Mouse (Mus musculus): ENCODE measurements around the gene Dgkb. TPM values are rescaled to one million over a fixed set of nuclear protein-coding genes. Genes with fewer than 3 reads are reported as not detected.

The Dgkb gene
- polyA plus RNA-seq, 1 experiment: 0.23 TPM

DNA sequence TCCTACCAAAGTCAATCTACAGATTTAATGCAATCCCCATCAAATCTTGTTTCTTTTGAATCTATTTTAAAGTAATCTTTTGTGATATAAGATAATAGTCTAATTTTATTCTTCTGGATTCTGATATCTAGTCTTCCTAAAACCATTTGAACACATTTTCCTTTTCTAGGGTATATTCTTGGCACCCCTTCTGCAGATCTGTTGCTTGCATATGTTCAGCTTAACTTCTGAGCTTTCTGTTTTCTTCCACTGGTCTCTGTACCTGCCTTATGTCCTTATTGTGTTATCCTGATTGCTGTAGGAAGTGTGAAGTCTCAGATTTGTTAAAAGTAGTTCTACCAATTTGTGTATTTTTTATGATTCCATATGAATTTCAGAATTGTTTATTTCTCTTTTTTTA, 451.3 kb downstream of the Dgkb start:
- no peak for TF ChIP-seq POLR2A (IDR thresholded peaks at IDR 0.05; ENCODE audit: low read depth, low read length)
- TF ChIP-seq CTCF (IDR thresholded peaks at IDR 0.05; ENCODE audit: extremely low read depth, insufficient read depth, insufficient read length, insufficient replicate concordance): no peak
- no peak overlapping the region for H3K4me3 ChIP-seq (ENCODE audit: extremely low read depth, insufficient read depth, insufficient read length)

DNA sequence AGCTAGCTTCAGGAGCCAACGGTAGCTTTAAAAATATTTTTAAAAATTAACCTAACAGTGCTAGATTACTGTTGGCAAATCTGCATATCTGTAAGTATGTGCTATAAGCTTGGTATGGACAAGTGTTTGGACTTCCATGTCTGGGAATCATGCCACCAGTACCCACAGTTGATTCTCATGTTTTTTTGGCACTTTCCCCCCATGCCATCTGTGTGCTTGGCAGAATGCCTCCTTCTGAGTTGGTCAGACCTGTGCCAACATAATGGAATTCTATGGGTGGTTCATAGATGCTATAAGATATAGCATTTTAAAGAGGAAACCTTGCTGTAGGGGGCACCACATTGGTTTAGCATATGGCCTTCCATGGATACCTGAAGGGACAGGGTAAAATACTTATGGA, 484.0 kb downstream of the Dgkb start:
- no peaks in the 10 kb centered on the region for H3K27me3 ChIP-seq (ENCODE audit: control insufficient read depth, insufficient read depth, low read length)
- WGBS: 77% methylated on average over 1 of the region's 1 CpGs
- no peaks in the 10 kb centered on the region for H3K36me3 ChIP-seq (ENCODE audit: control insufficient read depth, insufficient read depth, low read length)
- DNase-seq (ENCODE audit: low read depth in 1 of 2, low spot score in 2 of 2): no peak
- H3K27ac ChIP-seq (ENCODE audit: insufficient read depth, low read length): no peak overlapping the region
- no peaks in the 10 kb centered on the region for H3K4me1 ChIP-seq (ENCODE audit: control insufficient read depth, insufficient read depth, insufficient read length)
- no peak overlapping the region for H3K4me3 ChIP-seq (ENCODE audit: extremely low read depth, insufficient read depth, insufficient read length)
- TF ChIP-seq CTCF (IDR thresholded peaks at IDR 0.05; ENCODE audit: extremely low read depth, insufficient read depth, insufficient read length, insufficient replicate concordance): no peak
- no peak for TF ChIP-seq POLR2A (IDR thresholded peaks at IDR 0.05; ENCODE audit: low read depth, low read length)

More for the DNA sequence above, 451.3 kb downstream of the Dgkb start:
- Histone ChIP-seq H3K27ac (ENCODE audit: insufficient read depth, low read length) (no peak overlapping the region), H3K4me1 (ENCODE audit: control insufficient read depth, insufficient read depth, insufficient read length) (no peaks in the 10 kb centered on the region), H3K27me3 (ENCODE audit: control insufficient read depth, insufficient read depth, low read length) (no peaks in the 10 kb centered on the region), H3K36me3 (ENCODE audit: control insufficient read depth, insufficient read depth, low read length) (no peaks in the 10 kb centered on the region)
- no peak for DNase-seq (ENCODE audit: low read depth in 1 of 2, low spot score in 2 of 2)

DNA sequence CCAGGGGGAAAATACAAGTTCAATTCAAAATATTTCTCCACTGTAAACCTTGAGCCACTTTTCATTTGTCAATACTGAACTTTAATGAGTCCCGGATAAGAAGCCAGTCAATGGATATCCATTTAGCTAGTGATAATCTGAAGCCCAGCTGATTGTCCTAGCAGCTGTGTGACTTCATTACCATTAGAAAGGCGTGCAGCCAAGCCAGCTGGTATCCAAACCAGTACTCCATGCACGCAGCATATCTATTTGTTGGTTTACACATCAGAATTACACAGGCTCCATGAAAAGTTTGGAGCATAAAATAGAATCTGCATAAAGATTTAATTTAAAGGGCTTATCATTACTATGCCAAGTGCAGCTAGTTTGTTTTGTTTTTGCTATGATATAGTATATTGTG, 486.3 kb downstream of the Dgkb start:
- no peak for TF ChIP-seq POLR2A (IDR thresholded peaks at IDR 0.05; ENCODE audit: low read depth, low read length)
- H3K4me1 ChIP-seq (ENCODE audit: control insufficient read depth, insufficient read depth, insufficient read length): no peaks in the 10 kb centered on the region
- no peak overlapping the region for H3K4me3 ChIP-seq (ENCODE audit: extremely low read depth, insufficient read depth, insufficient read length)
- no peaks in the 10 kb centered on the region for H3K36me3 ChIP-seq (ENCODE audit: control insufficient read depth, insufficient read depth, low read length)
- no peak overlapping the region for H3K27ac ChIP-seq (ENCODE audit: insufficient read depth, low read length)
- no peaks in the 10 kb centered on the region for H3K27me3 ChIP-seq (ENCODE audit: control insufficient read depth, insufficient read depth, low read length)
- DNase-seq (ENCODE audit: low read depth in 1 of 2, low spot score in 2 of 2): no peak
- WGBS: 79% methylated on average over 3 of the region's 3 CpGs

DNA sequence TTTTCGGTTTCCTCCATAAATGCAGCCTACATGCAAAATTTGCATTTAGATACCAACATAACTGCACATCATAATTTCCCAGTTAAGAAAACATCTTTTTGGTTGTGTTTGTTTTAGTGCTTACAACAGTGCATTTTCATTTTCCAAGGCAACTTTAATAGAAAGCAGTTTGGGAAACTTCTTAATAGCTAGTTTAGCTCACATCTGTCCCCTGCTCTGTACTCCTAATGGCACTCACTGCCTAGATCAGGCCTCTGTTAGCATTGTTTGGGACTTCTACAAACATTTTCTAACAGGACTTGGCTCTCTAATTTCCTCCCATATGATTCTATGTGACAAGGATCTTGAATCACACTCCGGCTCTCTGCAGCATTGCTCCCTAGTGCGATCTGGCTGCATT, 486.7 kb downstream of the Dgkb start:
- Histone ChIP-seq H3K27me3 (ENCODE audit: control insufficient read depth, insufficient read depth, low read length) (no peaks in the 10 kb centered on the region), H3K4me1 (ENCODE audit: control insufficient read depth, insufficient read depth, insufficient read length) (no peaks in the 10 kb centered on the region), H3K4me3 (ENCODE audit: extremely low read depth, insufficient read depth, insufficient read length) (no peak overlapping the region), H3K36me3 (ENCODE audit: control insufficient read depth, insufficient read depth, low read length) (no peaks in the 10 kb centered on the region), H3K27ac (ENCODE audit: insufficient read depth, low read length) (no peak overlapping the region)
- no peak for DNase-seq (ENCODE audit: low read depth in 1 of 2, low spot score in 2 of 2)
- WGBS: 88% methylated on average over 3 of the region's 3 CpGs
- no peak for TF ChIP-seq POLR2A (IDR thresholded peaks at IDR 0.05; ENCODE audit: low read depth, low read length)
- no peak for TF ChIP-seq CTCF (IDR thresholded peaks at IDR 0.05; ENCODE audit: extremely low read depth, insufficient read depth, insufficient read length, insufficient replicate concordance)

DNA sequence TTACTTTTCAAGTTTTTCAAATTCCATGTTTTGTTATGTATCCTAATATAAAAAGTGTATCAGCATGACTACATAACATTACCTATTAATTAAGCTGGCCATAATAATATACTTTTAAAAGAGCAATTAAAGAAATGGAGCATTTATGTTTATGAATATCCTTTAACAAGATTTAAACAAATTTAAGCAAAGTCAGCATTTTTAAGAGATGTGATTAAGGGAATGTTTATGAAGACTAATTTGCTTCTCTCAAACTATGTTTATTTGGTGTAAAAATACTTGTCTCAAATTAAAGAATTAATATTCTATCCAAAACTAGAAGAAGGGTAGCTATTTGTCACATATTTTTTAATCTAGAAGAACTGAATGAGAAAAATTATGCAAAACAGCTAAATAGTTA, 492.4 kb downstream of the Dgkb start:
- H3K4me3 ChIP-seq (ENCODE audit: extremely low read depth, insufficient read depth, insufficient read length): no peak overlapping the region
- H3K27ac ChIP-seq (ENCODE audit: insufficient read depth, low read length): no peak overlapping the region
- no peaks in the 10 kb centered on the region for H3K36me3 ChIP-seq (ENCODE audit: control insufficient read depth, insufficient read depth, low read length)
- TF ChIP-seq CTCF (IDR thresholded peaks at IDR 0.05; ENCODE audit: extremely low read depth, insufficient read depth, insufficient read length, insufficient replicate concordance): no peak
- TF ChIP-seq POLR2A (IDR thresholded peaks at IDR 0.05; ENCODE audit: low read depth, low read length): no peak
- DNase-seq (ENCODE audit: low read depth in 1 of 2, low spot score in 2 of 2): no peak
- no peaks in the 10 kb centered on the region for H3K27me3 ChIP-seq (ENCODE audit: control insufficient read depth, insufficient read depth, low read length)
- H3K4me1 ChIP-seq (ENCODE audit: control insufficient read depth, insufficient read depth, insufficient read length): no peaks in the 10 kb centered on the region

DNA sequence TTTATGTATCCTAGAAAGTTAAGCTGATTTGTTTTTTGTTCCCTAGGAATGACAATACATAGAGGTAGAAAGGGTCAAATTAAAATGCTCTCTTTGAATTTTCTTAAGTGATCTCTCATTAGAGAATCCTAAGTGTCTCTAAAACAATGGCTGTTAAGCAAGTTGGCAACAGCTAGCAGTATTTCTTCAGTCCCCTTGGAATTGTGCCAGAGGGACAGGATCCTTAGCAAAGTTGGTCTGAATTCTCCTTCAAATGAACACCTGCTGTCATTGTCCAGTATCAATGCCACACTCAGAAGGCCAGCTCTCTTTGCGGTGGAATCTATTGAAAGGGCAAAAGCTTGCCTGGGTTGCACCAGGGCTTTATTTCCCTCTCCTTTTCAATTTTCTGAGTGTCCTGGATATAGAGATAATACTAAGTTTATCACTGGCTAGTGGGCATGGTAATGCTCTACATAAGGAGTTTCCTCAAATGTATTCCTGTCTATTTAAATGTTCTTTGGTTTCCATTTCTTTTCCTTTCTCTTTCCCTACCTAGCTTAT, 510.3 kb downstream of the Dgkb start:
- WGBS: 87% methylated on average over 1 of the region's 1 CpGs
- Histone ChIP-seq H3K4me3 (ENCODE audit: extremely low read depth, insufficient read depth, insufficient read length) (no peak overlapping the region), H3K27ac (ENCODE audit: insufficient read depth, low read length) (no peak overlapping the region), H3K36me3 (ENCODE audit: control insufficient read depth, insufficient read depth, low read length) (no peaks in the 10 kb centered on the region), H3K27me3 (ENCODE audit: control insufficient read depth, insufficient read depth, low read length) (no peaks in the 10 kb centered on the region), H3K4me1 (ENCODE audit: control insufficient read depth, insufficient read depth, insufficient read length) (no peaks in the 10 kb centered on the region)
- no peak for DNase-seq (ENCODE audit: low read depth in 1 of 2, low spot score in 2 of 2)
- TF ChIP-seq CTCF (IDR thresholded peaks at IDR 0.05; ENCODE audit: extremely low read depth, insufficient read depth, insufficient read length, insufficient replicate concordance): no peak
- TF ChIP-seq POLR2A (IDR thresholded peaks at IDR 0.05; ENCODE audit: low read depth, low read length): no peak

DNA sequence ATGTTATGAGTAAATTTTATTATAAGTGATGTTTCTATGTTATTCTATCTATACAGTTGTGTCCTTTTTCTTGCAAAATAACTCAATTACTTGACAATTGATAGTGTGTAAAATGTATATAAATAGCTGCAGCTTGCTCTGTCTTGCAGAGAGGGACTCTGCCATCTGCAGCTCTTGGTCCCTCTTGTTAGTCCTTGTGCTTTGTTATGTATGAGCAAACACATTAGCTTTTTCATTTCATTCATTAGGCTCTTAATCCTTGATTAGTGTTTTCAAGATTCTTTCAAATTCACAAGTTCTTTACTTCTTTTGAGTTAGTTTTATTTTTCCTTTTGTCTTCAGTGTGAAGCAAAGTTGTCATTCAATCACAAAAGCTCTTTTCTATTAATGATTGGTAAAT, 511.3 kb downstream of the Dgkb start:
- Histone ChIP-seq H3K36me3 (ENCODE audit: control insufficient read depth, insufficient read depth, low read length) (no peaks in the 10 kb centered on the region), H3K27me3 (ENCODE audit: control insufficient read depth, insufficient read depth, low read length) (no peaks in the 10 kb centered on the region), H3K4me1 (ENCODE audit: control insufficient read depth, insufficient read depth, insufficient read length) (no peaks in the 10 kb centered on the region), H3K4me3 (ENCODE audit: extremely low read depth, insufficient read depth, insufficient read length) (no peak overlapping the region), H3K27ac (ENCODE audit: insufficient read depth, low read length) (no peak overlapping the region)
- TF ChIP-seq POLR2A (IDR thresholded peaks at IDR 0.05; ENCODE audit: low read depth, low read length) (no peak), CTCF (IDR thresholded peaks at IDR 0.05; ENCODE audit: extremely low read depth, insufficient read depth, insufficient read length, insufficient replicate concordance) (no peak)
- no peak for DNase-seq (ENCODE audit: low read depth in 1 of 2, low spot score in 2 of 2)

Data from spleen, adult 2 months (tissue).